Comparison of ENCODE assay signal across 9 mouse cellular contexts in genomic region chr14:76121901-76122662, GRCm38 (mm10). TPM values are rescaled to one million over a fixed set of nuclear protein-coding genes. Genes with fewer than 3 reads are reported as not detected.
DNase-seq lines count a peak whose midpoint lies in the region; ATAC-seq and TF ChIP-seq lines count a peak whose summit lies in the region.
"Had no signal": no experiment of that assay in that cellular context is flagged by ENCODE, and none has a peak within 500 bp of the region (broad histone marks: within the 10 kb centered on the region; RNA-seq: fewer than 3 reads in every experiment).

No protein-coding gene starts in this region.

- no peak overlapping the region for H3K4me3 ChIP-seq in heart, adult 2 months
- no peak overlapping the region for H3K4me3 ChIP-seq in liver, postnatal 0 days (ENCODE audit: low read depth, low read length)
- H3K4me3 ChIP-seq: limb, embryonic 13.5 days had no signal

- no peak for TF ChIP-seq POLR2A in heart, adult 2 months (IDR thresholded peaks at IDR 0.05; ENCODE audit: insufficient read depth, low read depth, low read length)

- peak; percentile 56 for ATAC-seq in liver, postnatal 0 days

- no peak overlapping the region for H3K4me2 ChIP-seq in liver, postnatal 0 days (ENCODE audit: low read depth, low read length)
- H3K4me2 ChIP-seq: limb, embryonic 13.5 days had no signal

- no peak overlapping the region for H3K9ac ChIP-seq in heart, adult 2 months (ENCODE audit: low read depth, low read length)
- H3K9ac ChIP-seq in liver, postnatal 0 days (replicated peaks): no peak overlapping the region
- H3K9ac ChIP-seq: limb, embryonic 13.5 days had no signal

- H3K36me3 ChIP-seq in heart, adult 2 months (ENCODE audit: control insufficient read depth, insufficient read depth, low read length): no peaks in the 10 kb centered on the region
- H3K36me3 ChIP-seq in liver, postnatal 0 days (replicated peaks; ENCODE audit: insufficient read depth, low read length): peaks cover 57% of the 10 kb centered on the region

- intact Hi-C loops in heart, adult 2 months (cut with DNase I): loop anchor here (1.0 to 2.0 kb wide), 2 partner anchors 351 to 891 kb away; no protein-coding TSS in a partner anchor

- 48% methylated on average over 6 of the region's 6 CpGs for WGBS in heart, adult 2 months
- WGBS in liver, postnatal 0 days (ENCODE audit: insufficient replicate concordance): 51% methylated on average over 6 of the region's 6 CpGs

- peak; percentile 94 for TF ChIP-seq CTCF in heart, adult 2 months (IDR thresholded peaks at IDR 0.05)
- peak; percentile 77 for TF ChIP-seq CTCF in liver, postnatal 0 days (IDR thresholded peaks at IDR 0.05; ENCODE audit: low read depth)

- no peaks in the 10 kb centered on the region for H3K9me3 ChIP-seq in liver, postnatal 0 days (ENCODE audit: low read length)
- H3K9me3 ChIP-seq: limb, embryonic 13.5 days had no signal

- H3K4me1 ChIP-seq in heart, adult 2 months (ENCODE audit: control insufficient read depth, insufficient read depth, low read length): peaks cover 2% of the 10 kb centered on the region
- no peaks in the 10 kb centered on the region for H3K4me1 ChIP-seq in liver, postnatal 0 days (ENCODE audit: insufficient read depth)
- H3K4me1 ChIP-seq: limb, embryonic 13.5 days had no signal

- peak; percentile 51 for DNase-seq in gastrocnemius, adult 18-20 months (ENCODE audit: low spot score)
- no peak for DNase-seq in gastrocnemius, postnatal 25 days
- peak; percentile 66 for DNase-seq in R1 (ENCODE audit: low read depth, low spot score)
- DNase-seq in cerebellum, postnatal 25 days: peak; percentile 36 to 62
- peak; percentile 26 to 32 for DNase-seq in heart, adult 2 months
- DNase-seq in kidney, adult 9 months: peak; percentile 51
- peak; percentile 36 for DNase-seq in liver, postnatal 0 days
- DNase-seq in retina, postnatal 1 day: peak; percentile 59

- TF ChIP-seq EP300 in heart, adult 2 months (IDR thresholded peaks at IDR 0.05; ENCODE audit: insufficient read depth, low read depth, low read length): 0 out of 2 replicates have a peak, but pooled peaks have one; percentile 57
- TF ChIP-seq EP300 in liver, postnatal 0 days (IDR thresholded peaks at IDR 0.05; ENCODE audit: low read depth): no peak

- H3K79me2 ChIP-seq in heart, adult 2 months (replicated peaks; ENCODE audit: control insufficient read depth, insufficient read depth, low read length): no peaks in the 10 kb centered on the region

- no peak overlapping the region for H3K27ac ChIP-seq in heart, adult 2 months
- no peak overlapping the region for H3K27ac ChIP-seq in liver, postnatal 0 days (ENCODE audit: low read depth)
- H3K27ac ChIP-seq: limb, embryonic 13.5 days had no signal

- no peaks in the 10 kb centered on the region for H3K27me3 ChIP-seq in heart, adult 2 months (ENCODE audit: control insufficient read depth, insufficient read depth, low read length)
- no peaks in the 10 kb centered on the region for H3K27me3 ChIP-seq in liver, postnatal 0 days (ENCODE audit: insufficient read depth, low read length)
- H3K27me3 ChIP-seq: limb, embryonic 13.5 days had no signal

RNA-seq across cellular contexts. Expression of gene Nufip1, which starts 11.4 kb away (rescaled TPM):
- total RNA-seq in gastrocnemius, adult 18-20 months (2021): 1 to 10 TPM; 3.2 to 3.8 TPM
- 1 to 10 TPM; 3.1 to 3.3 TPM for total RNA-seq in gastrocnemius, postnatal 25 days (2021)
- 1 to 10 TPM; 3.0 to 3.1 TPM for total RNA-seq in heart, adult 2 months (2021)
- 1.5 and 1.8 TPM in 2 replicates for polyA plus RNA-seq in heart, adult 2 months (2012; rRNA removed)
- 4.7 and 5.1 TPM in 2 replicates for polyA plus RNA-seq in liver, postnatal 0 days (2015; fragmentation: Nextera tagmentation; extraction: Ambion mirVana)

RNA-seq across cellular contexts. Expression of gene Gpalpp1, which starts 11.5 kb away (rescaled TPM):
- total RNA-seq in gastrocnemius, adult 18-20 months (2021): 1 to 10 TPM; 6.1 to 6.5 TPM
- 1 to 10 TPM; 5.1 to 5.5 TPM for total RNA-seq in gastrocnemius, postnatal 25 days (2021)
- total RNA-seq in heart, adult 2 months (2021): 10 to 100 TPM; 11.2 to 11.3 TPM
- 3.2 and 6.6 TPM in 2 replicates for polyA plus RNA-seq in heart, adult 2 months (2012; rRNA removed)
- 2.6 and 3.2 TPM in 2 replicates for polyA plus RNA-seq in liver, postnatal 0 days (2015; fragmentation: Nextera tagmentation; extraction: Ambion mirVana)
